Mouse (Mus musculus) megakaryocyte, embryonic 14.5 days (primary cell): Measurements from ENCODE around the gene Znrf4.

Experiments
- FLI1 ChIP-seq: IDR thresholded peaks from 2 replicates; pipeline ENCODE4 v1.6.1; 2012; ENCODE audit warnings: low read length, inconsistent platforms, mixed read lengths
- GATA1 ChIP-seq: IDR thresholded peaks from 3 replicates; pipeline ENCODE4 v1.6.1; 2012; ENCODE audit warnings: mixed read lengths, low read length, inconsistent platforms, borderline replicate concordance

- TF ChIP-seq FLI1 = no peak
- TF ChIP-seq GATA1 = no peak
Measured at GRCm38 (mm10) chr17:56472121-56472520, 40.1 kb downstream of the Znrf4 start.
